Mouse (Mus musculus): ENCODE results near the gene C030005K15Rik. TPM values are rescaled to one million over a fixed set of nuclear protein-coding genes. Genes with fewer than 3 reads are reported as not detected.

Gene C030005K15Rik
- polyA plus RNA-seq, 1 experiment from 2014 or later = not detected

DNA sequence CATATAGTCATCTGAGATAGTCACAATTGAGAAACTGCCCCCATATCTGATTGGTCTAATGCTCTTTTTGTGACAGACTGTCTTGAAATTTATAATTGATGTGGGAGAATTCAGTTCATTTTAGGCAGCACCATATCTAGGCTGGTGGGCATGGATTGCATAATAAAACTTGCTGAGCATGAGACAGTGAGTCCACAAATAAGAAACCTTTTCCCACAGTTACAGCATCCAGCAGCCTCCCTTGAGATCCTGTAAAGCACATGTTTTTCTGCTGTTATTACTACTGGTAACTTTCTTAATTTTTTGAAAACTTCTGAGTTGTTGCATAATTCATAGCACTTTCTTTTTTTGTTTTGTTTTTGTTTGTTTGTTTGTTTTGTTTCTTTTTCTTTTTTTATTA is 43.6 kb downstream of the C030005K15Rik start:
- Histone ChIP-seq H3K4me1 (ENCODE audit: control insufficient read depth, insufficient read depth, low read length) (no peaks in the 10 kb centered on the region), H3K27me3 (ENCODE audit: control insufficient read depth, insufficient read depth, low read length) (no peaks in the 10 kb centered on the region), H3K4me2 (ENCODE audit: low read depth, low read length) (no peak overlapping the region), H3K9ac (replicated peaks; ENCODE audit: low read depth, low read length) (no peak overlapping the region), H3K9me3 (ENCODE audit: control insufficient read depth, low read length) (no peaks in the 10 kb centered on the region), H3K27ac (ENCODE audit: low read depth, low read length) (no peak overlapping the region), H3K36me3 (ENCODE audit: control insufficient read depth, insufficient read depth, low read length) (no peaks in the 10 kb centered on the region), H3K4me3 (ENCODE audit: low read depth, low read length) (no peak overlapping the region)
- ATAC-seq (ENCODE audit: low read depth) = no peak

Other genes with a start within 250 kb of the C030005K15Rik start
- 28.5 and 152 TPM in 2 replicates for gene Dcn, start 247.1 kb downstream of the C030005K15Rik start, polyA plus RNA-seq (2014; fragmentation: Nextera tagmentation; extraction: Ambion mirVana)
- gene Lum, start 161.6 kb downstream of the C030005K15Rik start, polyA plus RNA-seq (2014; fragmentation: Nextera tagmentation; extraction: Ambion mirVana) = 0.70 and 29.8 TPM in 2 replicates
- not detected in 2 replicates for gene Kera, start 119.9 kb downstream of the C030005K15Rik start, polyA plus RNA-seq (2014; fragmentation: Nextera tagmentation; extraction: Ambion mirVana)
- gene Epyc, start 82.7 kb downstream of the C030005K15Rik start, polyA plus RNA-seq (2014; fragmentation: Nextera tagmentation; extraction: Ambion mirVana) = 0.15 TPM in 1 of 2 replicates, not detected in the other
- not detected in 2 replicates for gene Ccer1, start 33.7 kb downstream of the C030005K15Rik start, polyA plus RNA-seq (2014; fragmentation: Nextera tagmentation; extraction: Ambion mirVana)

Data from neural tube, embryonic 14.5 days (tissue).